In genomic region chr3:80181749-80182148, GRCm38 (mm10) we compare ENCODE assay signal across 24 mouse cellular contexts.
DNase-seq lines count a peak whose midpoint lies in the region; ATAC-seq and TF ChIP-seq lines count a peak whose summit lies in the region.
"Had no signal": no experiment of that assay in that cellular context is flagged by ENCODE, and none has a peak within 500 bp of the region (broad histone marks: within the 10 kb centered on the region; RNA-seq: fewer than 3 reads in every experiment).

No protein-coding gene starts in this region.

- WGBS in forebrain, postnatal 0 days: 61% methylated on average over 2 of the region's 2 CpGs
- 89% methylated on average over 2 of the region's 2 CpGs for WGBS in forebrain, embryonic 10.5 days
- WGBS in midbrain, embryonic 12.5 days: 62% methylated on average over 2 of the region's 2 CpGs
- 61% methylated on average over 2 of the region's 2 CpGs for WGBS in midbrain, embryonic 11.5 days
- 36% methylated on average over 2 of the region's 2 CpGs for WGBS in midbrain, embryonic 15.5 days

- H3K27me3 ChIP-seq in forebrain, postnatal 0 days (ENCODE audit: insufficient read depth, low read length): no peaks in the 10 kb centered on the region
- H3K27me3 ChIP-seq in forebrain, embryonic 10.5 days (ENCODE audit: poor library complexity, severe bottlenecking): no peaks in the 10 kb centered on the region
- H3K27me3 ChIP-seq in midbrain, embryonic 12.5 days: no peaks in the 10 kb centered on the region
- no peaks in the 10 kb centered on the region for H3K27me3 ChIP-seq in midbrain, embryonic 11.5 days (ENCODE audit: control insufficient read depth, insufficient read depth, low read length)
- H3K27me3 ChIP-seq in midbrain, embryonic 15.5 days (replicated peaks): no peaks in the 10 kb centered on the region
- H3K27me3 ChIP-seq: embryonic facial prominence, embryonic 15.5 days; forebrain, embryonic 12.5 days; hindbrain, embryonic 13.5 days; intestine, embryonic 15.5 days had no signal

- TF ChIP-seq POLR2A in cortical plate, adult 2 months (IDR thresholded peaks at IDR 0.05; ENCODE audit: extremely low read depth, insufficient read depth, low read length): no peak

- no peak for TF ChIP-seq CTCF in forebrain, postnatal 0 days (IDR thresholded peaks at IDR 0.05; ENCODE audit: low read depth)
- no peak for TF ChIP-seq CTCF in cortical plate, adult 2 months (IDR thresholded peaks at IDR 0.05; ENCODE audit: extremely low read depth, insufficient read depth, low read length)

- no peak overlapping the region for H3K4me3 ChIP-seq in forebrain, postnatal 0 days (ENCODE audit: low read depth, low read length)
- no peak overlapping the region for H3K4me3 ChIP-seq in forebrain, embryonic 10.5 days
- H3K4me3 ChIP-seq in midbrain, embryonic 12.5 days: no peak overlapping the region
- H3K4me3 ChIP-seq in midbrain, embryonic 11.5 days (ENCODE audit: low read depth, low read length): no peak overlapping the region
- no peak overlapping the region for H3K4me3 ChIP-seq in cortical plate, adult 2 months (ENCODE audit: insufficient read depth, low read length)
- no peak overlapping the region for H3K4me3 ChIP-seq in midbrain, embryonic 15.5 days
- H3K4me3 ChIP-seq: embryonic facial prominence, embryonic 15.5 days; erythroblast, embryonic 14.5 days; forebrain, embryonic 12.5 days; gastrocnemius, adult 2 months; heart, embryonic 10.5 days; hindbrain, embryonic 13.5 days; intestine, embryonic 15.5 days had no signal

- H3K36me3 ChIP-seq in forebrain, postnatal 0 days (ENCODE audit: insufficient read depth): no peaks in the 10 kb centered on the region
- H3K36me3 ChIP-seq in forebrain, embryonic 10.5 days (replicated peaks): no peaks in the 10 kb centered on the region
- H3K36me3 ChIP-seq in midbrain, embryonic 12.5 days: no peaks in the 10 kb centered on the region
- no peaks in the 10 kb centered on the region for H3K36me3 ChIP-seq in midbrain, embryonic 11.5 days (ENCODE audit: control insufficient read depth, insufficient read depth, low read length)
- no peaks in the 10 kb centered on the region for H3K36me3 ChIP-seq in midbrain, embryonic 15.5 days (replicated peaks)
- H3K36me3 ChIP-seq: embryonic facial prominence, embryonic 15.5 days; forebrain, embryonic 12.5 days; heart, embryonic 10.5 days; hindbrain, embryonic 13.5 days; intestine, embryonic 15.5 days had no signal

- H3K4me2 ChIP-seq in forebrain, postnatal 0 days (ENCODE audit: low read depth): no peak overlapping the region
- H3K4me2 ChIP-seq in midbrain, embryonic 12.5 days (replicated peaks): no peak overlapping the region
- no peak overlapping the region for H3K4me2 ChIP-seq in midbrain, embryonic 11.5 days
- no peak overlapping the region for H3K4me2 ChIP-seq in midbrain, embryonic 15.5 days
- H3K4me2 ChIP-seq: embryonic facial prominence, embryonic 15.5 days; forebrain, embryonic 12.5 days; hindbrain, embryonic 13.5 days; intestine, embryonic 15.5 days had no signal

- 0 out of 2 replicates have a peak overlapping the region, but pooled peaks have one; percentile 45 for H3K27ac ChIP-seq in forebrain, postnatal 0 days (ENCODE audit: low read depth, low read length)
- no peak overlapping the region for H3K27ac ChIP-seq in forebrain, embryonic 10.5 days
- H3K27ac ChIP-seq in midbrain, embryonic 12.5 days (replicated peaks): 0 out of 2 replicates have a peak overlapping the region, but pooled peaks have one; percentile 0
- H3K27ac ChIP-seq in midbrain, embryonic 11.5 days (ENCODE audit: low read depth, low read length): no peak overlapping the region
- H3K27ac ChIP-seq in cortical plate, adult 2 months (ENCODE audit: insufficient read depth, low read length): peak overlapping the region; percentile 37; the same call in 1 of the 2 replicates
- peak overlapping the region; percentile 39; the same call in 1 of the 2 replicates for H3K27ac ChIP-seq in midbrain, embryonic 15.5 days
- H3K27ac ChIP-seq: embryonic facial prominence, embryonic 15.5 days; forebrain, embryonic 12.5 days; gastrocnemius, adult 2 months; heart, embryonic 10.5 days; hindbrain, embryonic 13.5 days; intestine, embryonic 15.5 days had no signal

- H3K9me3 ChIP-seq in forebrain, postnatal 0 days (ENCODE audit: low read length): no peaks in the 10 kb centered on the region
- no peaks in the 10 kb centered on the region for H3K9me3 ChIP-seq in forebrain, embryonic 10.5 days
- no peaks in the 10 kb centered on the region for H3K9me3 ChIP-seq in midbrain, embryonic 12.5 days
- no peaks in the 10 kb centered on the region for H3K9me3 ChIP-seq in midbrain, embryonic 11.5 days (ENCODE audit: control insufficient read depth, low read length)
- no peaks in the 10 kb centered on the region for H3K9me3 ChIP-seq in midbrain, embryonic 15.5 days
- H3K9me3 ChIP-seq: embryonic facial prominence, embryonic 15.5 days; forebrain, embryonic 12.5 days; heart, embryonic 10.5 days; hindbrain, embryonic 13.5 days; intestine, embryonic 15.5 days had no signal

- no peak for DNase-seq in forebrain, postnatal 0 days
- no peak for DNase-seq in forebrain, embryonic 10.5 days (ENCODE audit: extremely low spot score, low spot score)
- DNase-seq in midbrain, embryonic 11.5 days (ENCODE audit: low spot score, missing footprints): no peak
- no peak for DNase-seq in urinary bladder, adult 2 months (ENCODE audit: low spot score)
- no peak for DNase-seq in spleen, adult 12 weeks (ENCODE audit: low spot score)
- DNase-seq: adrenal gland, adult 2 months; adrenal gland, postnatal 36 days; cerebellum, adult 11 months; cerebellum, adult 8-10 months; cerebellum, postnatal 25 days; gastrocnemius, adult 2 months; gastrocnemius, postnatal 36 days; heart, adult 11 months; heart, postnatal 10 days; heart, postnatal 4 days had no signal

- H3K4me1 ChIP-seq in forebrain, postnatal 0 days (ENCODE audit: insufficient read depth): no peaks in the 10 kb centered on the region
- H3K4me1 ChIP-seq in forebrain, embryonic 10.5 days: no peaks in the 10 kb centered on the region
- no peaks in the 10 kb centered on the region for H3K4me1 ChIP-seq in midbrain, embryonic 12.5 days
- H3K4me1 ChIP-seq in midbrain, embryonic 11.5 days (ENCODE audit: control insufficient read depth, insufficient read depth, low read length): no peaks in the 10 kb centered on the region
- H3K4me1 ChIP-seq in cortical plate, adult 2 months (ENCODE audit: control insufficient read depth, insufficient read depth, low read length): no peaks in the 10 kb centered on the region; the same call in 1 of the 2 replicates
- H3K4me1 ChIP-seq in midbrain, embryonic 15.5 days: peaks cover 9% of the 10 kb centered on the region; the same call in 1 of the 2 replicates
- H3K4me1 ChIP-seq: embryonic facial prominence, embryonic 15.5 days; forebrain, embryonic 12.5 days; heart, embryonic 10.5 days; hindbrain, embryonic 13.5 days; intestine, embryonic 15.5 days had no signal

- no peak; the same call in 1 of the 2 replicates for ATAC-seq in forebrain, postnatal 0 days
- ATAC-seq in midbrain, embryonic 12.5 days (ENCODE audit: low FRiP score, low read depth): no peak
- no peak for ATAC-seq in midbrain, embryonic 11.5 days (ENCODE audit: low FRiP score)
- ATAC-seq in midbrain, embryonic 15.5 days (replicated peaks): peak; percentile 79
- ATAC-seq: intestine, embryonic 15.5 days had no signal

- H3K9ac ChIP-seq in forebrain, postnatal 0 days: no peak overlapping the region
- no peak overlapping the region for H3K9ac ChIP-seq in midbrain, embryonic 12.5 days (replicated peaks)
- H3K9ac ChIP-seq in midbrain, embryonic 11.5 days (ENCODE audit: low read length): no peak overlapping the region
- no peak overlapping the region for H3K9ac ChIP-seq in midbrain, embryonic 15.5 days
- H3K9ac ChIP-seq: embryonic facial prominence, embryonic 15.5 days; forebrain, embryonic 12.5 days; hindbrain, embryonic 13.5 days; intestine, embryonic 15.5 days had no signal

Comparison
In these comparisons a context has a peak if more than half of its experiments do, and no peak if none do; other contexts are left out.
1. H3K27ac ChIP-seq: peak in forebrain, postnatal 0 days (single experiment), midbrain, embryonic 12.5 days (single experiment), cortical plate, adult 2 months (single experiment) and midbrain, embryonic 15.5 days (single experiment); none in forebrain, embryonic 10.5 days (single experiment) and midbrain, embryonic 11.5 days (single experiment).